Mouse (Mus musculus): Measurements from ENCODE around the gene Mrpl24. TPM values are rescaled to one million over a fixed set of nuclear protein-coding genes. Genes with fewer than 3 reads are reported as not detected.
A peak's percentile ranks its signal among the peaks of the same experiment; 100 is the strongest.
"Not testable (repeated sequence)": the region's sequence is repeated elsewhere in the genome, so short reads cannot be mapped to it uniquely, and the experiment has no call there.

The Mrpl24 gene
- polyA plus RNA-seq, 1 experiment from 2014 or later, result 72.9 TPM

DNA sequence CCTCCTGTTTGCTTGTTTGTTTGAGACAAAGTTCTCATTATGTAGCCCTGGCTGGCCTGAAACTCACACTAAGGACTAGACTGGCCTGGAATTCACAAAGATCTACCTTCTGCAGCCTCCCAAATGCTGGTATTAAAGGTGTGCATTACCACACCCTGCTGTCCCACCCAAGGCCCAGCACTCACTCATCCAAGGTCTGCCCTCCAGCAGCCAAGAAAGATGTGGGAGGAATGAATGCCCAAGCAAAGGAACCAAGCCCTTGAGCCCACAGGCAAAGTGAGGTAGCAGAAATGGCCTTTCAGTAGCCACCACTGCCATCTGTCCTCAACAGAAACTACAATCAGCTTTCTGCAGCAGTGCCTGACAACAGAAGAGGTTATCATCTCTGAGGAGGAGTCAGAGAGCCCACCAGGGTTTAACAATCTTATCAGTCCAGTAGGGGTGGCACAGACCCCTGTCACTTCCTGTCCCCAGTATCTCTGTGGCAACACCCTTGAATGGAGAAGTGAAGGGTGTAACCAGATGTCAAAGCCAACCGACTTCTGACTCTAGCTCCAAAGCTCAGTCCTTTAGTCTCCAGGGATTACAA, 18.2 kb upstream of the Mrpl24 start:
- 53% methylated on average over 1 of the region's 1 CpGs for WGBS
- Histone ChIP-seq H3K36me3 (no peaks in the 10 kb centered on the region), H3K27ac (no peak overlapping the region), H3K9ac (no peak overlapping the region), H3K4me3 (no peak overlapping the region), H3K4me2 (replicated peaks) (no peak overlapping the region), H3K27me3 (no peaks in the 10 kb centered on the region), H3K9me3 (replicated peaks) (no peaks in the 10 kb centered on the region), H3K4me1 (no peaks in the 10 kb centered on the region)
- no peak for ATAC-seq (ENCODE audit: low FRiP score)

DNA sequence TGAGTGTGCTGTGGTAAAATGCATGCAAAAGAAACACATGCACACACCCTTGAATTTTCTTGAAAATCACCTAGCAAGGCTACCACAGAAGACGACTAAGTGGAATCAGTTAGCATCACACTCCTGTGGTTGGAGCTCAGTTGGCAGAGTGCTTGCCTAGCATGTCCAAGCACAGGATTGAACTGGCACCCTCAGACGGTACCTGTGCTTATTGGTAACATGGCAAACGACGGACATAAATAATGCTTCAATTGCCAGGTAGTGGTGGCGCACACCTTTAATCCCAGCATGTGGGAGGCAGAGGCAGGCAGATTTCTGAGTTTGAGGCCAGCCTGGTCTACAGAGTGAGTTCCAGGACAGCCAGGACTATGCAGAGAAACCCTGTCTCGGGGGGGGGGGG, 17.3 kb upstream of the Mrpl24 start:
- 91% methylated on average over 5 of the region's 6 CpGs for WGBS
- H3K4me1 ChIP-seq; H3K36me3 ChIP-seq; H3K4me3 ChIP-seq; H3K9ac ChIP-seq; H3K27me3 ChIP-seq; H3K9me3 ChIP-seq (replicated peaks); ATAC-seq (ENCODE audit: low FRiP score); H3K27ac ChIP-seq; H3K4me2 ChIP-seq (replicated peaks): not testable (repeated sequence)

DNA sequence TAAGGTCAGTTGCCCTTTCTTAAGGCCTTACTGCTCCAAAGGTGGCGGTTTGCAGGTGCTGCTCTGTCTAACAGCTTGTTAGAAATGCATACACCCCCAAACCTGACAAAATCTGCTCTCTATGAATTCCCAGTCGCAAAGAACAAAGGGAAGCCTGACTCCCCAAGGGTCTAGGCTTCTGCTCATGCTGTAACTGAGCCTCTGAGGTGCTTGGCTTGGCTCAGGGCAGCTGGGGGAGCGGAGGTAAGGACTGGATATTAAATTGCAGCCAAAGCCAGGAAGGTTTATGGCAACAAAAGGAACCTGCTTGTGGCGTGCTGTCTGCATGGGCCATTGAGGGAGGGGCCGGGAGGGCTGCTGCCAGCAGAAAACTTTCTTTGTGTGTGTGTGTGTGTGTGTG, 15.5 kb upstream of the Mrpl24 start:
- H3K9ac ChIP-seq, result no peak overlapping the region
- H3K9me3 ChIP-seq (replicated peaks), result no peaks in the 10 kb centered on the region
- no peak overlapping the region for H3K27ac ChIP-seq
- H3K27me3 ChIP-seq, result no peaks in the 10 kb centered on the region
- no peaks in the 10 kb centered on the region for H3K36me3 ChIP-seq
- H3K4me3 ChIP-seq, result no peak overlapping the region
- no peak for ATAC-seq (ENCODE audit: low FRiP score)
- 39% methylated on average over 5 of the region's 5 CpGs for WGBS
- peaks cover 17% of the 10 kb centered on the region for H3K4me1 ChIP-seq
- no peak overlapping the region for H3K4me2 ChIP-seq (replicated peaks)

DNA sequence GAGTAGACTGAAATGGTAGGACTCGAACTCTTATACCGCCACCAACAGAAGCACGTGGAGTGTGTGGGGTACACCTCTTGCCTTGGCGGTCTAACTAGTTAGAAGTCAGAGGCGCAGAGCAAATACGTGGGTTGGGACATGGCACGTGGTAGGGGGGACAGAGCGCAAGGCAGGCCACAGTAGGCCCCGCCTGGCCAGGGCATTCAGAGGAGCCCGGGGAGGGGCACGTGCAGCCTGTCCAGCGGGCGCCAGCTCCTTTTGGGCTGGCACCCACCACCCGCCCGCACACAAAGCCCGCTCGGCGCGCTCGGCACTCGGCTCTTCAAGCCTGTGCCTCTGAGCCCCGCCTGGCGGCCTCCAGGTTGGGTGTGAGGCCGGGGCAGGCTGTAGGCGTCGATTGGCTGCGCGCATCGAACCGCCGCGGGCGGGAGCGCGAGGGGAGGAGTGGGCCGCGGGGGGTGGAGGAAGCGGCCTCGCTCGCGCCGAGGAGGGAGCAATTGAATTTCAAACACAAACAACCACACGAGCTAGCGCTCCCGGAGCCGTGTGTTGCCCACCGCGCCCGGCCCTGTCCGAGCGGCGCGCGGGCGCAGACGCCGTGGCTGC, 13.3 kb upstream of the Mrpl24 start, which contains the start of gene Hdgf:
TSS of gene Hdgf (plus strand) at position 442 of the 606 bp plus-strand sequence.
- peak; percentile 94 for ATAC-seq (ENCODE audit: low FRiP score)
- peak within 1 kb of the TSS; percentile 98 for H3K4me3 ChIP-seq
- H3K4me1 ChIP-seq, result peaks cover 38% of the 10 kb centered on the region
- no peaks in the 10 kb centered on the region for H3K9me3 ChIP-seq (replicated peaks)
- peak within 1 kb of the TSS; percentile 96 for H3K27ac ChIP-seq
- H3K9ac ChIP-seq, result peak within 1 kb of the TSS; percentile 95
- H3K4me2 ChIP-seq (replicated peaks), result peak within 1 kb of the TSS; percentile 87
- 1% methylated on average over 48 of the region's 57 CpGs for WGBS
- no peaks in the 10 kb centered on the region for H3K36me3 ChIP-seq
- H3K27me3 ChIP-seq, result no peaks in the 10 kb centered on the region

DNA sequence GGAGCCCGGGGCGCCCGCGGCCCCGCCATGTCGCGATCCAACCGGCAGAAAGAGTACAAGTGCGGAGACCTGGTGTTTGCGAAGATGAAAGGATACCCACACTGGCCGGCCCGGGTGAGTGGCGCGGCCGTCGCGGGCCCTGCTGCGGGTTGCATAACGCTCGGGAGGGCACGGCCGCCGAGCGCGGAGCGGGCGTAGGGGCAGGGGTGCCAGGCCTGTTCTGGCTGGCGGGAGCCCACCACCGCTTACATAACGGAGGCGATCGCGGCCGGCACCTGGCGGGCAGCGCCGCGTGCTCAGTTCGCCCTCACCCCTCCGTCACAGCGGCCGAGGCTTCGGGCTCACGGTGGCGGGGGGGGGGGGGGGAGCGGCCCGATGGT, 12.7 kb upstream of the Mrpl24 start:
- peak; percentile 44 for ATAC-seq (ENCODE audit: low FRiP score)
- H3K27ac ChIP-seq, result peak overlapping the region; percentile 96
- no peaks in the 10 kb centered on the region for H3K36me3 ChIP-seq
- H3K4me3 ChIP-seq, result peak overlapping the region; percentile 98
- WGBS, result 0% methylated on average over 40 of the region's 47 CpGs
- peaks cover 42% of the 10 kb centered on the region for H3K4me1 ChIP-seq
- H3K4me2 ChIP-seq (replicated peaks), result peak overlapping the region; percentile 87
- H3K27me3 ChIP-seq, result no peaks in the 10 kb centered on the region
- H3K9me3 ChIP-seq (replicated peaks), result no peaks in the 10 kb centered on the region
- peak overlapping the region; percentile 95 for H3K9ac ChIP-seq

DNA sequence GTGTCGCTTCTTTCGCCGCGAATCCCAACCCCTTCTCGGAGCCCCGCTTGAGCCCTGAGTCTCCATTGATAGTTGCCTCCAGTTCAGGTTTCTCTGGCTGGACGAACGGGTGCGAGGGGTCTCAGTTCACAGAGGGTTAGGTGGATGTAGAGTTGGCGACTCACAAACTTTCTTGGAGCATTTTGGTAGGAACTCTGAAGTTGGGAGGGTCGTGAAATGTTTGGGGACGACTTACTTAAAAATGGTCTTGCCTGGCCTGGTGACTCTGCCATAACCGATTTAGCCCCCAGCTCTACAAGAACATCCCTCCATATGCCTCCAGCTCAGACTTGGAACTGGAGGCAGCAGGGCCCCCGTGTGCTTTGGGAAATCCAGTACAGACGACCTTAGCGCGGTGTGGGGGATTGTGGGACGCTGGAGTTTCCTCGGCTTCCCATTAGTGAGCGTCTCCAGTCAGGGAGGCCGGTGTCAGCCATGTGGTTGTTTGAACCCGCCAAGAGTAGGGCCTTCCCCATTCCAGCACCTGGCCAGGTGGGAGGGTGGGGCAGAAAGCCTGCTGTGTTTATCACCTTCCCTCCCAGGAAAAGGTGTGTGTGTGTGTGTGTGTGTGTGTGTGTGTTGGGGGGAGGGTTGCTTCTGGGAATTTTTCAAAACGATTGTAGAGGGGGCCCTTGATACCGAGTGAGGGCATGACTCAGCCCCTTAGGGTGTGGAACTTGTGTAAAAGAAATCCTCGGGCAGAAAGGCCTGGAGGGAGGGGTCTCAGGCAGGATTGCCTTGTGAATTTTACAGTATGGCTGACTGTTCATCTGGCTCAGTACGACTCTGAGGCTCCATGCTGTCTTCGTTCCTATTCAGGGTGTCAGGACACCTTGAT, 12.1 kb upstream of the Mrpl24 start:
- Histone ChIP-seq H3K4me1 (peaks cover 47% of the 10 kb centered on the region), H3K27ac (peak overlapping the region; percentile 96), H3K27me3 (no peaks in the 10 kb centered on the region), H3K9me3 (replicated peaks) (no peaks in the 10 kb centered on the region), H3K4me2 (replicated peaks) (peak overlapping the region; percentile 87), H3K9ac (peak overlapping the region; percentile 95), H3K36me3 (no peaks in the 10 kb centered on the region), H3K4me3 (peak overlapping the region; percentile 98)
- 1% methylated on average over 27 of the region's 27 CpGs for whole genome bisulfite sequencing
- ATAC-seq (ENCODE audit: low FRiP score), result no peak

DNA sequence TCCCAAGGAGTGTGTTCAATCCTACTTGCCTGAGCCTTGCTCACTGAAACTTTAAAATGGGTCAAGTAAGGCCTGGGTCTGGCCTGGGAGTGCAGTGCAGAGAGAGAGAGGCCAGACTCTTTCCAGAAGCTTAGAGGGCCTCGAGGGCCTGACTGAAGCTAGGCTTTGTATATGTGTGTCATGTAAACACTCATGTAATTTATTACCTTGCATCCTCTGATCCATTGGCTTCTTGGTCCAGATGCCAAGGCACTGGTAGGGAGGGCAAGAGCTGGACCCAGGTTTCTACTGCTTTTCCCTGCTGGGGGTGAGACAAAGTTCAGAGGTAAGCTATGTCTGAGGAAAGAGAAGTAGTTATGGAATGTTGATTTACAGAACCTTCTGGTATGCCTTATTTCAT, 11.4 kb upstream of the Mrpl24 start:
- peak overlapping the region; percentile 95 for H3K9ac ChIP-seq
- peaks cover 2% of the 10 kb centered on the region; the same call in 1 of the 2 replicates for H3K36me3 ChIP-seq
- H3K4me3 ChIP-seq, result peak overlapping the region; percentile 98
- H3K4me1 ChIP-seq, result peaks cover 47% of the 10 kb centered on the region
- WGBS, result 11% methylated on average over 1 of the region's 1 CpGs
- H3K27ac ChIP-seq, result no peak overlapping the region
- no peaks in the 10 kb centered on the region for H3K27me3 ChIP-seq
- ATAC-seq (ENCODE audit: low FRiP score), result no peak
- peak overlapping the region; percentile 87 for H3K4me2 ChIP-seq (replicated peaks)
- no peaks in the 10 kb centered on the region for H3K9me3 ChIP-seq (replicated peaks)

DNA sequence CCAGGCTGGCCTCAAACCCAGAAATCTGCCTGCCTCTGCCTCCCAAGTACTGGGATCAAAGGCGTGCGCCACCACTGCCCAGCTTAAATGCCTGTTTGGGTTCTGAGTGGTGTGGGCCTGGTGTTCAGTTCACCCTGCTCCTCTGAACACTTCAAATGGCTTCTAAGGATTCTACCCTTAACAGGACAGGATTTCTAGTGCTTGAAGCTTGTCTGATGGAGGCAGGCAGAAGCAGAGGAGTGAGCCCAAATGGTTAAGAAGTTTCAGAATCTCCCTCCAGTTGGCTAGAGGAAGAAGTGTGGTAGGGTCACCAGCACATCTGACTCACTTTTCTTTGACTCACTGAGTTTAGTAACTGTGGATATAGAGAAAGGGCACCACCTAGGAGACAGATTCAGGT, 9.9 kb upstream of the Mrpl24 start:
- Histone ChIP-seq H3K4me3 (0 out of 2 replicates have a peak overlapping the region, but pooled peaks have one; percentile 37), H3K9ac (no peak overlapping the region), H3K4me1 (peaks cover 47% of the 10 kb centered on the region), H3K4me2 (replicated peaks) (peak overlapping the region; percentile 65), H3K36me3 (peaks cover 15% of the 10 kb centered on the region), H3K27me3 (no peaks in the 10 kb centered on the region), H3K27ac (peak overlapping the region; percentile 85), H3K9me3 (replicated peaks) (no peaks in the 10 kb centered on the region)
- WGBS, result 88% methylated on average over 2 of the region's 2 CpGs
- no peak for ATAC-seq (ENCODE audit: low FRiP score)

DNA sequence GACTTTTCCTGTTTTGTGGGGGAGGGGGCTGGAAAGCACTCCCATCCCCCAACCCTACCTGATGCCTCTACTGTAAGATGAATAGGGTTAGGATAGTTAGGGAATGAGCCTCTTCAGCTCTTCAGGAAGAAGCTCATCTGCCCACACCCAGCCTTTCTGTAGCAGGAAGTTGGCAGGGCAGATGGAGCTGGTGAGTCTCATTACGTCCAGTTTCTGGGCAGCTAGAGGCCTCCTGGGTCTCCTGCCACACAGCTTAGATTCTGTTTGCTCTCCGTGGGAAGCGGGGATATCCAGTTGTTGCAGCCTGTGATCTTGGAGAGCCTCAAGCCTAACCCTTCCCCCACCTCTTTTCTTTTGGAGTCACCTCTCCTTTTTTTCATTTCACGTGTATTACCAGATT, 9.4 kb upstream of the Mrpl24 start:
- H3K4me2 ChIP-seq (replicated peaks), result peak overlapping the region; percentile 65
- H3K9ac ChIP-seq, result no peak overlapping the region
- ATAC-seq (ENCODE audit: low FRiP score), result no peak
- peaks cover 20% of the 10 kb centered on the region for H3K36me3 ChIP-seq
- peak overlapping the region; percentile 85 for H3K27ac ChIP-seq
- H3K9me3 ChIP-seq (replicated peaks), result no peaks in the 10 kb centered on the region
- H3K27me3 ChIP-seq, result no peaks in the 10 kb centered on the region
- 3% methylated on average over 4 of the region's 4 CpGs for whole genome bisulfite sequencing
- peaks cover 47% of the 10 kb centered on the region for H3K4me1 ChIP-seq
- peak overlapping the region; percentile 37 for H3K4me3 ChIP-seq

DNA sequence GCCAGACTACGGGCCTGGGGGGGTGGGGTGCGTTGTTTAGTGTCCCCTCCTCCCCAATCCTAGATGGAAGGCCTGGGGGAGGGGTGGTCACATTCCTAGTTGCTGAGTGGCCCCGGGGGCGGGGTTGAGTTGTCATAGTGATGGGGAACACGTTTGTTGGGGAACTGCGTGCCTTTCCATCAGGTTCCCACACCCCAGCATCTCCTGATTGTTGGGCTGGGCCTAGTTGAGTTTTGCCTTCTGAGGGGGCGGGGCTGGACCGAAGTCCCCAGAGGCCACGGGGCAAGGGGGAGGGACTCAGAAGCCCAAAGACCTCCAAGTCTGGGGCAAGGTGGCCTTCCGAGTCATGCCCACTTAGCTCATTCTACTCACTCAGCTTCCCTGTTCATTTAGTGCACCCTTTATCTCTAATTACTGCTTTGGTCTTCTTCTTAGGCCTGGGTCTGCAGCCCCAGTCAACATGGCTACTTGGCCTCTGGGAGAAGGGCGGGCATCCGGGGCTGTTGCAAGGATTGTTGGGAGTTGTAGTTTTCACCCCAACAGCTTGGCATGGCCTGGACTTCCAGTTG, 8.6 kb upstream of the Mrpl24 start:
- H3K9ac ChIP-seq, result peak overlapping the region; percentile 69
- H3K36me3 ChIP-seq, result peaks cover 27% of the 10 kb centered on the region
- peak overlapping the region; percentile 37 for H3K4me3 ChIP-seq
- H3K27me3 ChIP-seq, result no peaks in the 10 kb centered on the region
- ATAC-seq (ENCODE audit: low FRiP score), result peak; percentile 38
- peak overlapping the region; percentile 85 for H3K27ac ChIP-seq
- WGBS, result 4% methylated on average over 12 of the region's 12 CpGs
- peaks cover 47% of the 10 kb centered on the region for H3K4me1 ChIP-seq
- H3K4me2 ChIP-seq (replicated peaks), result peak overlapping the region; percentile 65
- H3K9me3 ChIP-seq (replicated peaks), result no peaks in the 10 kb centered on the region

DNA sequence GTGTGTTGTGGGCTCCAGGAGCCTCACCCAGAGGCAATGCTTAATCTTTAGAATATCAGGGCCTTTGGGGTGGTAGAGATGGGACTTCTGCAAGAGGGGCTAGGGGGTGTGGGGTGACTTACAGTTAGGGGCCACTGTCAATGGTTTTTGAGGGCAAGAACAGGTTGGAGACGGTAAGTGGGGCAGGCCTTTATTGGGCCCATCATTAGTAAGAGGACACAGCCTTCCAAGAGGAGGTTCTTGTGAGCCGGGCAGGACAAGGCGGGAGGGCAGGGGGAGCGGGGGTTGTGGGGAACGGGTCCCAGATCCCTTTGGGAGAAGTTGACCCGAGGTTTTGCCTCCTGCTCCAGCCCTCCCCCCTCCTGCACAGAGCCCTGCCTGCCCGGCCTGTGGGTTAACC, 5.8 kb upstream of the Mrpl24 start:
- Histone ChIP-seq H3K27me3 (no peaks in the 10 kb centered on the region), H3K9ac (no peak overlapping the region), H3K4me2 (replicated peaks) (no peak overlapping the region), H3K27ac (no peak overlapping the region), H3K4me3 (no peak overlapping the region), H3K4me1 (peaks cover 33% of the 10 kb centered on the region), H3K9me3 (replicated peaks) (no peaks in the 10 kb centered on the region), H3K36me3 (peaks cover 45% of the 10 kb centered on the region)
- 86% methylated on average over 7 of the region's 7 CpGs for WGBS
- ATAC-seq (ENCODE audit: low FRiP score), result no peak

DNA sequence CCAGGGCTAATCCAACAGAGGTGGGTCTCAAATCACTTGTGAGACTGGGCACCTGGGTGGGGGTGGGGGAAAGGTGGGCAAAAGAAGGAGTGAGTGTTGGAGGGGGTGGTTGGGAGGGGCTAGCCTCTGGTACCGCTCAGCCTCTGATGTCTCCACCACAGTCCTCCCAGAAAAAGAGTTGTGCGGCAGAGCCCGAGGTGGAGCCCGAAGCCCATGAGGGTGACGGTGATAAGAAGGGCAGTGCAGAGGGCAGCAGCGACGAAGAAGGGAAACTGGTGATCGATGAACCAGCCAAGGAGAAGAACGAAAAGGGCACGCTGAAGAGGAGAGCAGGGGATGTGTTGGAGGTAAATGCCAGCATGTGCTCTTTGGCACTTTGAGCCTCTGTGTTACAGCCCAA, 5.4 kb upstream of the Mrpl24 start:
- WGBS, result 97% methylated on average over 10 of the region's 10 CpGs
- H3K4me1 ChIP-seq, result peaks cover 32% of the 10 kb centered on the region
- H3K27me3 ChIP-seq, result no peaks in the 10 kb centered on the region
- no peaks in the 10 kb centered on the region for H3K9me3 ChIP-seq (replicated peaks)
- no peak overlapping the region for H3K9ac ChIP-seq
- no peak overlapping the region for H3K27ac ChIP-seq
- no peak overlapping the region for H3K4me2 ChIP-seq (replicated peaks)
- peaks cover 45% of the 10 kb centered on the region for H3K36me3 ChIP-seq
- ATAC-seq (ENCODE audit: low FRiP score), result no peak
- H3K4me3 ChIP-seq, result no peak overlapping the region

Measured in hindbrain, embryonic 12.5 days (tissue).